Comparison of ENCODE assay signal across 8 mouse cellular contexts in the genomic region with DNA sequence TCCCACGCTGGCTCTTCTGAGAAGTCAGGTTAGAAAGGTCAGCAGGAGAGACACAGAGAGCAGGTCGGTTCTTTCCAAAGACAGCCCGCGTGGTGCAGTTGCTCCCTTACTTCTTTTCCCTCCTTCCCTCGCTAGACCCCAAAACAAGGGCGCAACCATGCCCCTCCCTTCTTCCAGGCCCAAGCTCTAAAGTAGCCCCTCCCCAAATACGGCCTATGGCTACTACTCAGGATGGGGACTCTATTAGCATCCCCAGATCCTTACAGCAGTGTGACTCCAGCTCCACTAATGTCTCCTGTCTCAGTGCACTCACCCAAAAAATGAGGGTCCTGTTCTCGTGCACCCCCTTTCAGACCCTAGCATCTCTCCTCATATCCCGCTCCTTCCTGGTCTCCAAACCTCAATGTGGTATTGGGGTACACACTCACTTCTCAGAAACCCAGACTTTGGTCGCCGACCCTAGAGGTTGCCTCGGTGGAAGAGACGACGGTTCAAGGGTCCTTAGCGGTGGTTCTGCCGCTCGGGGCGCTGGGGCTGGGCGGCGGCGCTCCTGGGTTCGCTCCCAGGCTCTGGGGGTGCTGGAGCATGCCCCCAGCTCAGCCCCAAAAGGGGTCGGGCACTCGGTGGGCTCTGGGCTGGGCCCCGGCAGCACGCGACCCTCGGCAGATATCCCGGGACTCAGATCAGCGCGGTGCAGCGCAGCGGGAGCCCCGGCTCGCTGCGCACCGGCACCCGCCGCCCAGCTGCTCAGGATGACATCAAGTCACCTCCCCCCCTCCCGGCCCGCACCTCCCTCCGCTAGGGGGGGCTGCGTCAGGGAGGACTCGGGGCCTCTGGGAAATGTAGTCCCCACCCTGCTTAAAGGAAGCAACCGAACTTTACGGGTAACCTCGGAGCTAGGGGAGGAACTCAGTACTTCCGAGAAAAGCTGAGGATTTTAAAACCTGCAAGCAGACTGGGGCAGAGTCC. TPM values are rescaled to one million over a fixed set of nuclear protein-coding genes. Genes with fewer than 3 reads are reported as not detected.
DNase-seq lines count a peak whose midpoint lies in the region; ATAC-seq and TF ChIP-seq lines count a peak whose summit lies in the region.

Gene Ppp2r5b, minus strand, starts transcription at position 789 of the 969 bp plus-strand sequence.

- H3K4me3 ChIP-seq in bone marrow, adult 2 months (replicated peaks; ENCODE audit: control insufficient read depth, low read depth, low read length), result peak within 1 kb of the TSS; percentile 82
- peak within 1 kb of the TSS; percentile 82 for H3K4me3 ChIP-seq in embryonic facial prominence, embryonic 15.5 days (replicated peaks)
- H3K4me3 ChIP-seq in kidney, embryonic 14.5 days (ENCODE audit: low read length), result peak within 1 kb of the TSS; percentile 76
- peak within 1 kb of the TSS; percentile 79 for H3K4me3 ChIP-seq in limb, embryonic 15.5 days

- DNase-seq in 416B (ENCODE audit: low read depth), result peak; percentile 95
- DNase-seq in heart, adult 9 months (ENCODE audit: low spot score in 2 of 2), result peak; percentile 92 to 96
- peak; percentile 88 to 92 for DNase-seq in monocyte, adult 2 months (ENCODE audit: low read depth in 1 of 2, low spot score in 2 of 2)
- DNase-seq in spleen, postnatal 36 days (ENCODE audit: low spot score in 2 of 2), result peak; percentile 96 to 97

- H3K27ac ChIP-seq in bone marrow, adult 2 months (ENCODE audit: control insufficient read depth, insufficient read depth, low read depth, low read length, poor library complexity), result peak within 1 kb of the TSS; percentile 94
- peak within 1 kb of the TSS; percentile 99 for H3K27ac ChIP-seq in embryonic facial prominence, embryonic 15.5 days (replicated peaks)
- H3K27ac ChIP-seq in kidney, embryonic 14.5 days (ENCODE audit: low read depth, low read length), result peak within 1 kb of the TSS; percentile 96
- peak within 1 kb of the TSS; percentile 97 for H3K27ac ChIP-seq in limb, embryonic 15.5 days

- 11% methylated on average over 47 of the region's 48 CpGs for WGBS in bone marrow, adult 2 months
- 1% methylated on average over 48 of the region's 48 CpGs for WGBS in embryonic facial prominence, embryonic 15.5 days
- 1% methylated on average over 48 of the region's 48 CpGs for WGBS in kidney, embryonic 14.5 days
- 3% methylated on average over 48 of the region's 48 CpGs for WGBS in limb, embryonic 15.5 days

- H3K36me3 ChIP-seq in embryonic facial prominence, embryonic 15.5 days, result peaks cover 30% of the 10 kb centered on the region
- H3K36me3 ChIP-seq in kidney, embryonic 14.5 days (ENCODE audit: control insufficient read depth, insufficient read depth, low read length), result peaks cover 19% of the 10 kb centered on the region; the same call in 1 of the 2 replicates
- H3K36me3 ChIP-seq in limb, embryonic 15.5 days, result peaks cover 31% of the 10 kb centered on the region

- no peaks in the 10 kb centered on the region for H3K27me3 ChIP-seq in embryonic facial prominence, embryonic 15.5 days
- H3K27me3 ChIP-seq in kidney, embryonic 14.5 days (ENCODE audit: control insufficient read depth, insufficient read depth, low read length), result no peaks in the 10 kb centered on the region
- H3K27me3 ChIP-seq in limb, embryonic 15.5 days, result no peaks in the 10 kb centered on the region

- peak; percentile 62; the same call in 1 of the 2 replicates for TF ChIP-seq POLR2A in bone marrow, adult 2 months (IDR thresholded peaks at IDR 0.05; ENCODE audit: borderline replicate concordance, control insufficient read depth, low read depth, low read length)

- TF ChIP-seq CTCF in bone marrow, adult 2 months (IDR thresholded peaks at IDR 0.05; ENCODE audit: control insufficient read depth, insufficient read depth, low read length), result peak; percentile 32; the same call in 1 of the 2 replicates

- H3K9me3 ChIP-seq in embryonic facial prominence, embryonic 15.5 days (replicated peaks), result no peaks in the 10 kb centered on the region
- H3K9me3 ChIP-seq in kidney, embryonic 14.5 days (ENCODE audit: control insufficient read depth, low read length), result no peaks in the 10 kb centered on the region
- H3K9me3 ChIP-seq in limb, embryonic 15.5 days, result no peaks in the 10 kb centered on the region

- ATAC-seq in embryonic facial prominence, embryonic 15.5 days (ENCODE audit: insufficient number of reproducible peaks, low FRiP score, low TSS enrichment, low read depth), result peak; percentile 94
- peak; percentile 91 for ATAC-seq in kidney, embryonic 14.5 days (ENCODE audit: low FRiP score, low TSS enrichment)
- ATAC-seq in limb, embryonic 15.5 days (ENCODE audit: insufficient number of reproducible peaks, low FRiP score, low TSS enrichment, low read depth), result peak; percentile 93

- H3K4me2 ChIP-seq in embryonic facial prominence, embryonic 15.5 days (replicated peaks), result peak within 1 kb of the TSS; percentile 83
- peak within 1 kb of the TSS; percentile 88 for H3K4me2 ChIP-seq in kidney, embryonic 14.5 days (replicated peaks; ENCODE audit: low read depth, low read length)
- H3K4me2 ChIP-seq in limb, embryonic 15.5 days, result peak within 1 kb of the TSS; percentile 77

- H3K4me1 ChIP-seq in bone marrow, adult 2 months (ENCODE audit: control insufficient read depth, insufficient read depth, low read length), result peaks cover 2% of the 10 kb centered on the region; the same call in 1 of the 2 replicates
- peaks cover 17% of the 10 kb centered on the region for H3K4me1 ChIP-seq in embryonic facial prominence, embryonic 15.5 days
- peaks cover 17% of the 10 kb centered on the region for H3K4me1 ChIP-seq in kidney, embryonic 14.5 days (ENCODE audit: control insufficient read depth, insufficient read depth, low read length)
- peaks cover 18% of the 10 kb centered on the region for H3K4me1 ChIP-seq in limb, embryonic 15.5 days

- H3K9ac ChIP-seq in embryonic facial prominence, embryonic 15.5 days, result peak within 1 kb of the TSS; percentile 73
- H3K9ac ChIP-seq in kidney, embryonic 14.5 days (ENCODE audit: low read depth, low read length), result peak within 1 kb of the TSS; percentile 79
- H3K9ac ChIP-seq in limb, embryonic 15.5 days, result peak within 1 kb of the TSS; percentile 78

RNA-seq across cellular contexts. Expression of gene Ppp2r5b, which starts in this region (rescaled TPM):
- polyA plus RNA-seq in bone marrow, adult 2 months (2011; ENCODE audit: insufficient read depth, insufficient read length, low replicate concordance, missing spikeins), result 21.0 and 43.9 TPM in 2 replicates
- polyA plus RNA-seq in embryonic facial prominence, embryonic 15.5 days (2015; fragmentation: Nextera tagmentation; extraction: Ambion mirVana), result 39.2 and 39.7 TPM in 2 replicates
- 16.4 and 19.7 TPM in 2 replicates for polyA plus RNA-seq in kidney, embryonic 14.5 days (2014; fragmentation: Nextera tagmentation; extraction: Ambion mirVana)
- polyA plus RNA-seq in limb, embryonic 15.5 days (2015; fragmentation: Nextera tagmentation; extraction: Ambion mirVana), result 26.1 and 30.0 TPM in 2 replicates

Comparison
In these comparisons a context has a peak if more than half of its experiments do, and no peak if none do; other contexts are left out.
1. Peak in every context shown above with its lines: DNase-seq, ATAC-seq, H3K4me3 ChIP-seq and H3K27ac ChIP-seq.